Mouse (Mus musculus) erythroblast, embryonic 14.5 days (primary cell): ENCODE measurements around the gene Iffo1.

Experiments used
- GATA1 ChIP-seq: IDR thresholded peaks from 2 replicates; pipeline ENCODE4 v1.6.1; 2012; ENCODE audit warnings: low read length, inconsistent platforms, mixed read lengths
- TAL1 ChIP-seq: IDR thresholded peaks from 3 replicates; pipeline ENCODE4 v1.6.1; 2012; ENCODE audit warnings: low read length, inconsistent platforms, mixed read lengths

- TF ChIP-seq GATA1 (no peak), TAL1 (no peak)
These were observed 32.5 kb upstream of the Iffo1 start for GRCm38 (mm10) chr6:125112553-125112952.
